In the genomic region with DNA sequence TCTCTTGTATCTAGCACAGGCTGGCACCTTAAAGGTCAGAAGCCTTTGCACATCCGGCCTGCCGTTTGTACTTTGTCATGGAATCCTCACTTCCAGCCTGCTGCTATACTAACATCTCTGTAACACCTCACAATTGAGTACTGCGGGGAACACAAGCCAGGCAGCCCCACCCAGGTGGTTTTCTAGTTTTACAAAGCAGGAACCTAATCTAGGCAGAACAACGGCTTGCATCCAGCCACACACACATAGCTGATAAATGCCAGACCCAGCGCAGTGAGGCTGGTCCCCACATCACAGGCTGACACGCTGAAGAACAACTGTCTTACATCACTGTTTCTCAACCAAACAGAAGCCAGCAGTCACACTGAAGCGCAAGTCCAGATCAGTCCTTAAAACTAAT, we compare ENCODE assay signal across 12 mouse cellular contexts. TPM values are rescaled to one million over a fixed set of nuclear protein-coding genes. Genes with fewer than 3 reads are reported as not detected.
DNase-seq lines count a peak whose midpoint lies in the region; ATAC-seq lines count a peak whose summit lies in the region.
"Had no signal": no experiment of that assay in that cellular context is flagged by ENCODE, and none has a peak within 500 bp of the region (broad histone marks: within the 10 kb centered on the region; RNA-seq: fewer than 3 reads in every experiment).

No protein-coding gene starts in this region.

- H3K4me2 ChIP-seq in heart, embryonic 13.5 days: no peak overlapping the region
- H3K4me2 ChIP-seq in liver, embryonic 12.5 days: peak overlapping the region; percentile 11; the same call in 1 of the 2 replicates
- H3K4me2 ChIP-seq in forebrain, embryonic 16.5 days (ENCODE audit: low read length): no peak overlapping the region
- H3K4me2 ChIP-seq: hindbrain, embryonic 15.5 days had no signal

- H3K27me3 ChIP-seq in heart, embryonic 13.5 days (replicated peaks): no peaks in the 10 kb centered on the region
- H3K27me3 ChIP-seq in liver, embryonic 12.5 days (replicated peaks): no peaks in the 10 kb centered on the region
- H3K27me3 ChIP-seq in forebrain, embryonic 16.5 days (replicated peaks; ENCODE audit: control insufficient read depth, insufficient read depth, low read length): no peaks in the 10 kb centered on the region
- H3K27me3 ChIP-seq: hindbrain, embryonic 15.5 days had no signal

- H3K4me1 ChIP-seq in heart, embryonic 13.5 days: peaks cover 51% of the 10 kb centered on the region
- H3K4me1 ChIP-seq in liver, embryonic 12.5 days: no peaks in the 10 kb centered on the region
- H3K4me1 ChIP-seq in forebrain, embryonic 16.5 days (replicated peaks; ENCODE audit: control insufficient read depth, insufficient read depth, low read length): no peaks in the 10 kb centered on the region
- H3K4me1 ChIP-seq: hindbrain, embryonic 15.5 days had no signal

- peak; percentile 5 to 13 for DNase-seq in thymus, adult 18-20 months
- DNase-seq in thymus, postnatal 0 days (ENCODE audit: low spot score): no peak
- no peak for DNase-seq in cerebellum, adult 9-10 months
- no peak for DNase-seq in right cerebral cortex, postnatal 14 days
- DNase-seq in neural tube, embryonic 10.5 days (ENCODE audit: extremely low spot score, low spot score): no peak
- DNase-seq: lung, adult 2 months had no signal

- H3K9me3 ChIP-seq in heart, embryonic 13.5 days: no peaks in the 10 kb centered on the region
- no peaks in the 10 kb centered on the region for H3K9me3 ChIP-seq in liver, embryonic 12.5 days (replicated peaks)
- no peaks in the 10 kb centered on the region for H3K9me3 ChIP-seq in forebrain, embryonic 16.5 days (ENCODE audit: control insufficient read depth, low read length)
- H3K9me3 ChIP-seq: hindbrain, embryonic 15.5 days had no signal

- H3K27ac ChIP-seq in heart, embryonic 13.5 days (replicated peaks): peak overlapping the region; percentile 69
- H3K27ac ChIP-seq in liver, embryonic 12.5 days: 0 out of 2 replicates have a peak overlapping the region, but pooled peaks have one; percentile 36
- no peak overlapping the region for H3K27ac ChIP-seq in forebrain, embryonic 16.5 days (ENCODE audit: low read length)
- H3K27ac ChIP-seq: hindbrain, embryonic 15.5 days had no signal

- ATAC-seq in heart, embryonic 13.5 days (ENCODE audit: extremely low read depth, insufficient number of reproducible peaks, low FRiP score, low TSS enrichment): no peak
- ATAC-seq in liver, embryonic 12.5 days: peak; percentile 82
- ATAC-seq in forebrain, embryonic 16.5 days: no peak

- 18% methylated on average over 7 of the region's 7 CpGs for WGBS in heart, embryonic 13.5 days
- WGBS in liver, embryonic 12.5 days (ENCODE audit: insufficient replicate concordance): 44% methylated on average over 7 of the region's 7 CpGs
- WGBS in forebrain, embryonic 16.5 days: 73% methylated on average over 7 of the region's 7 CpGs

- 0 out of 2 replicates have a peak overlapping the region, but pooled peaks have one; percentile 21 for H3K9ac ChIP-seq in heart, embryonic 13.5 days
- no peak overlapping the region for H3K9ac ChIP-seq in liver, embryonic 12.5 days
- no peak overlapping the region for H3K9ac ChIP-seq in forebrain, embryonic 16.5 days (replicated peaks; ENCODE audit: low read depth, low read length)
- H3K9ac ChIP-seq: hindbrain, embryonic 15.5 days had no signal

- peaks cover 6% of the 10 kb centered on the region for H3K36me3 ChIP-seq in heart, embryonic 13.5 days
- no peaks in the 10 kb centered on the region for H3K36me3 ChIP-seq in liver, embryonic 12.5 days
- H3K36me3 ChIP-seq in forebrain, embryonic 16.5 days (ENCODE audit: control insufficient read depth, insufficient read depth): no peaks in the 10 kb centered on the region
- H3K36me3 ChIP-seq: G1E; hindbrain, embryonic 15.5 days had no signal

- no peak overlapping the region for H3K4me3 ChIP-seq in heart, embryonic 13.5 days
- no peak overlapping the region for H3K4me3 ChIP-seq in liver, embryonic 12.5 days
- H3K4me3 ChIP-seq in forebrain, embryonic 16.5 days (replicated peaks; ENCODE audit: low read length): no peak overlapping the region
- H3K4me3 ChIP-seq: hindbrain, embryonic 15.5 days; myocyte had no signal

RNA-seq across cellular contexts. Expression of gene Lmcd1, which starts 28.7 kb away (rescaled TPM):
- 3.3 and 3.6 TPM in 2 replicates for polyA plus RNA-seq in thymus, postnatal 0 days (2015; fragmentation: Nextera tagmentation; extraction: Ambion mirVana)
- 47.8 and 56.7 TPM in 2 replicates for polyA plus RNA-seq in heart, embryonic 13.5 days (2015; fragmentation: Nextera tagmentation; extraction: Ambion mirVana)
- polyA plus RNA-seq in liver, embryonic 12.5 days (2016; fragmentation: Nextera tagmentation; extraction: Ambion mirVana): 0.45 and 1.0 TPM in 2 replicates
- polyA plus RNA-seq in forebrain, embryonic 16.5 days (2015; fragmentation: Nextera tagmentation; extraction: Ambion mirVana): 10.6 and 13.6 TPM in 2 replicates
- polyA plus RNA-seq: G1E had no signal

Comparison
In these comparisons a context has a peak if more than half of its experiments do, and no peak if none do; other contexts are left out.
1. DNase-seq: peak in thymus, adult 18-20 months (2 of 2); none in thymus, postnatal 0 days (single experiment), cerebellum, adult 9-10 months (single experiment), right cerebral cortex, postnatal 14 days (single experiment) and neural tube, embryonic 10.5 days (single experiment).